Mouse (Mus musculus) B cell, adult 62 days (primary cell): ENCODE measurements around the gene Clcn7. TPM values are rescaled to one million over a fixed set of nuclear protein-coding genes. Genes with fewer than 3 reads are reported as not detected.

Source experiments
- total RNA-seq: library from RNA; stranded (reverse); gene quantifications from 4 replicates; pipeline ENCODE4 v1.2.4, GENCODE M21; 2023

The Clcn7 gene
- 41.6 to 48.1 TPM (median 42.1 TPM) in 4 replicates for total RNA-seq

DNA sequence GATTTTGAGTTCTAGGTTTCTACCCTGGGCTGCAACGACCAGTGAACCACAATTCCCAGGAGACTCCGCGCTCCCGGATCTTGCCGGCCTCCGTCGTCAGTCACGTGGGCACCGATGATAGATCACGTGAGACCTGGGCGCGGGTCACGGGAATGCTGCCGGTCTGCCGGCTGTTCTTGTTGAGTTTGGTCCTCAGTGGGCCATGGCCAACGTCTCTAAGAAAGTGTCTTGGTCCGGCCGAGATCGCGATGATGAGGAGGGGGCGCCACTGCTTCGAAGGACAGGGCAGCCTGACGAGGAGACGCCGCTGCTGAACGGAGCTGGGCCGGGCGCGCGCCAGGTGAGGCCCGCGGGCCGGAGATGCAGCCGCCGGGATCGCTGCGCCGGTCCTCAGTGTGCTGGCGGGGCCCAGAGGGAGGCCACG is at the start of gene Clcn7:
Gene Clcn7, plus strand, starts transcription at position 117 of the 424 bp plus-strand sequence.

GRCm38 (mm10) chr17:25083444-25083931 is 49.7 kb upstream of the Clcn7 start, which contains the start of gene Tmem204:
Tmem204 (minus strand) TSS chr17:25083591.

GRCm38 (mm10) chr17:25115664-25116432 is 17.3 kb upstream of the Clcn7 start, which contains the start of gene Telo2:
Telo2 (minus strand) TSS chr17:25115967.

DNA sequence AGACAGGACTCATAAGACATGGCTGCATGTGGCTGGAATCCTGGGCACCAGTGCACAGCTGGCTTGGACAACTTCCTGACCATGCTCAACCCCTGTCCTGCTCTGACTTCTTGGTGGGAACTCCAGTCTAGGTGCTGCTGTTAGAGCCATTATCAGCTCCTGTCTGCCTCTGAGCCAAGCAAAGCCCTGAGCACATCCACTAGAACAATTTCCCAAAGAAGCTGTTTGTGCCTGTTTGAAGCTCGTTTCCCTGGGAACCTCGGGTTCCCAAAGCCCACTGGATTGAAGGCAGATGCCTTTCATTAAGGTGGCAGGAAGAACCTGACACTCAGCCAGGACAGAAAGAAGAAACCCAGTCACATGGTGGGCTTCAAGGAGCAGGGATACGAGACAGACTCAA is 12.8 kb upstream of the Clcn7 start, which contains the start of gene Ptx4:
Gene Ptx4, plus strand, starts transcription at position 355 of the 400 bp plus-strand sequence.

DNA sequence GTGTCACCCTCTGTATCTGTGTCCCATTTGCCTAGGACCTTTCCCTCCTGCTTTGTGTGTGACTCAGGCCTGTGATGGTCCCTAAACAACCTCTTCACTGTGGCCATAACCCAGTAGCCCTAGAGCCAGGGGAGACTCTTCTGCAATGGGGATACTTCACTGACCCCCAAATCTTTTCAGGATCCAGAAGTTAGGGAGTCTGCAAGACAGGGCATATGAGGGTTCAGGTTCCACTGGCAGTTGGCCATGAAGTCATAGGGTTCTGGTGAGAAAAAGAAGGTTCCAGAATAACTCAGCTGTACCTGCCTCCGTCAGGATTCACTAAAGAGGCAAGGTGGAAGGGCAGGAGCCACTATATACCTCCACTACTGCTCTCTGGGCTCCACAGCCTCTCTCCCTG is 29.0 kb downstream of the Clcn7 start, which contains the start of gene Ccdc154:
Gene Ccdc154, plus strand, starts transcription at position 301 of the 400 bp plus-strand sequence.

GRCm38 (mm10) chr17:25175411-25175810 is 42.2 kb downstream of the Clcn7 start, which contains the start of gene Gm38655:
Gm38655 (minus strand) TSS chr17:25175471.

DNA sequence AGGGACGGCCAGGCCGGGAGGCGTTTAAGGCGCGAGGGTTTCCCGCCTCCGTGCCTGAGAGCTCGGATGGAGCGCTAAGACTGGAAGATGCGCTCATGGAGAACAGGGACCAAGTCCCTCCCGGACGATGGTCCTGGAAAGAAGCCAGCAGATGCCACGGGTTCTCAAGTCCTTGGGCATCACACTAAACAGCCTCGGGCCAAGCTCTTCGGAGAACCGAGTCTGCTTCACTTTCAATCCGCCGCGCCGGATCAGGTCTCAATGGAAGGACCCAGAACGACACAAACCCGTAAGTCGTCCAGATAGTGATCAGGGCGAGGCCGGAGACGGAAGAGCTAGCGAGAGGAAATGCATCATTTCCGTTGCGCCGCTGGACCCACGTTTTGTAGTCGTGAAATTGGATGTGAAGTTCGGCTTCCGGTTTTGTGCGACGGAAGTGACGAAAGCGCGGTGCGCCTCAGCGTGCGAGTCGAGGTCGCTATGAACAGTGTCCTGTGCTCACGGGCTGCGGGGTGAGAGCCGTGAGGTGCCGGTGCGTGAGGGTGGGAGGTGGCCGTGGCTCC is 51.0 kb downstream of the Clcn7 start, which contains the start of gene BC003965:
Gene BC003965, plus strand, starts transcription at position 426 of the 563 bp plus-strand sequence.

GRCm38 (mm10) chr17:25188150-25189031 is 55.2 kb downstream of the Clcn7 start, which contains the start of gene Unkl:
Unkl (plus strand) TSS chr17:25188397.

Other genes starting within 250 kb of the Clcn7 start
- 53.9 to 62.6 TPM (median 58.4 TPM) in 4 replicates for gene Nubp2, start 247.0 kb upstream of the Clcn7 start, total RNA-seq
- 22.1 to 30.5 TPM (median 28.7 TPM) in 4 replicates for gene Spsb3, start 246.7 kb upstream of the Clcn7 start, total RNA-seq
- 65.3 to 77.7 TPM (median 72.9 TPM) in 4 replicates for gene Eme2, start 238.3 kb upstream of the Clcn7 start, total RNA-seq
- gene Mrps34, start 238.3 kb upstream of the Clcn7 start, total RNA-seq = 27.2 to 32.9 TPM (median 29.8 TPM) in 4 replicates
- 16.7 to 22.9 TPM (median 20.5 TPM) in 4 replicates for gene Nme3, start 236.9 kb upstream of the Clcn7 start, total RNA-seq
- 208 to 219 TPM (median 213 TPM) in 4 replicates for gene Mapk8ip3, start 196.4 kb upstream of the Clcn7 start, total RNA-seq
- gene Jpt2, start 172.7 kb upstream of the Clcn7 start, total RNA-seq = 26.3 to 41.9 TPM (median 33.7 TPM) in 4 replicates
- gene Cramp1l, start 117.6 kb upstream of the Clcn7 start, total RNA-seq = 34.2 to 39.7 TPM (median 38.7 TPM) in 4 replicates
- gene Ift140, start 117.3 kb upstream of the Clcn7 start, total RNA-seq = 65.2 to 73.5 TPM (median 69.5 TPM) in 4 replicates
- gene Tmem204, start 49.8 kb upstream of the Clcn7 start, total RNA-seq = not detected in 4 replicates
- 30.7 to 41.3 TPM (median 35.3 TPM) in 4 replicates for gene Telo2, start 17.4 kb upstream of the Clcn7 start, total RNA-seq
- gene Ptx4, start 12.6 kb upstream of the Clcn7 start, total RNA-seq = 0.39 TPM in 1 of 4 replicates, not detected in the others
- gene Ccdc154, start 29.1 kb downstream of the Clcn7 start, total RNA-seq = 0.24 to 0.56 TPM in 2 of 4 replicates, not detected in the others
- not detected in 4 replicates for gene Gm38655, start 42.1 kb downstream of the Clcn7 start, total RNA-seq
- gene BC003965, start 51.2 kb downstream of the Clcn7 start, total RNA-seq = 11.1 to 14.3 TPM (median 13.7 TPM) in 4 replicates
- gene Unkl, start 55.0 kb downstream of the Clcn7 start, total RNA-seq = 35.4 to 49.4 TPM (median 36.7 TPM) in 4 replicates
- gene Gnptg, start 106.7 kb downstream of the Clcn7 start, total RNA-seq = 25.2 to 29.1 TPM (median 27.6 TPM) in 4 replicates
- gene Tsr3, start 106.8 kb downstream of the Clcn7 start, total RNA-seq = 16.0 to 18.5 TPM (median 16.6 TPM) in 4 replicates
- 0.98 to 1.9 TPM (median 1.2 TPM) in 4 replicates for gene Baiap3, start 123.0 kb downstream of the Clcn7 start, total RNA-seq
- 456 to 465 TPM (median 462 TPM) in 4 replicates for gene Ube2i, start 141.2 kb downstream of the Clcn7 start, total RNA-seq
- gene Prss34, start 165.0 kb downstream of the Clcn7 start, total RNA-seq = not detected in 4 replicates
- not detected in 4 replicates for gene Prss28, start 175.3 kb downstream of the Clcn7 start, total RNA-seq
- gene Prss29, start 185.3 kb downstream of the Clcn7 start, total RNA-seq = not detected in 4 replicates
- gene Tpsab1, start 212.2 kb downstream of the Clcn7 start, total RNA-seq = not detected in 4 replicates
- not detected in 4 replicates for gene Tpsb2, start 232.9 kb downstream of the Clcn7 start, total RNA-seq
- not detected in 4 replicates for gene Tpsg1, start 235.9 kb downstream of the Clcn7 start, total RNA-seq